Mouse (Mus musculus) liver, postnatal 0 days (tissue): ENCODE measurements around the gene Idua. TPM values are rescaled to one million over a fixed set of nuclear protein-coding genes. Genes with fewer than 3 reads are reported as not detected.

Experiments used
- ATAC-seq: fragments of 200-750 bp; cut with Nextera tagmentation; 2 replicates; pipeline ENCODE4 v1.8.0; 2017; ENCODE audit warnings: mild to moderate bottlenecking, moderate library complexity
- DNase-seq: peaks from one replicate; pipeline ENCODE4 v3.0.0-alpha.2; 2016
- H3K27ac ChIP-seq: fragments of 300-500 bp; sonication (generic); 2 replicates; pipeline ENCODE4 v1.5.1; 2014; ENCODE audit warnings: antibody characterized with exemption, moderate library complexity, mild to moderate bottlenecking, low read depth
- H3K27me3 ChIP-seq: fragments of 300-500 bp; sonication (generic); 2 replicates; pipeline ENCODE4 v1.6.1; 2014; ENCODE audit warnings: low read length, control low read depth, mixed read lengths; ENCODE audit not compliant: insufficient read depth
- H3K36me3 ChIP-seq: fragments of 300-500 bp; sonication (generic); replicated peaks from 2 replicates; pipeline ENCODE4 v1.6.1; 2014; ENCODE audit warnings: mild to moderate bottlenecking, control low read depth, low read length, moderate library complexity, mixed read lengths; ENCODE audit not compliant: insufficient read depth
- H3K4me1 ChIP-seq: fragments of 300-500 bp; sonication (generic); 2 replicates; pipeline ENCODE4 v1.6.1; 2014; ENCODE audit warnings: antibody characterized with exemption, mild to moderate bottlenecking, control low read depth; ENCODE audit not compliant: insufficient read depth
- H3K4me2 ChIP-seq: fragments of 300-500 bp; sonication (generic); 2 replicates; pipeline ENCODE4 v1.6.1; 2014; ENCODE audit warnings: low read depth, mild to moderate bottlenecking, low read length, moderate library complexity, mixed read lengths
- H3K4me3 ChIP-seq: fragments of 300-500 bp; sonication (generic); 2 replicates; pipeline ENCODE4 v1.5.1; 2014; ENCODE audit warnings: low read depth, low read length
- H3K9ac ChIP-seq: fragments of 300-500 bp; sonication (generic); replicated peaks from 2 replicates; pipeline ENCODE4 v1.6.1; 2014; ENCODE audit warnings: mild to moderate bottlenecking, moderate library complexity
- H3K9me3 ChIP-seq: fragments of 300-500 bp; sonication (generic); 2 replicates; pipeline ENCODE4 v1.6.1; 2016; ENCODE audit warnings: mild to moderate bottlenecking, control low read depth, low read length, mixed read lengths
- CTCF ChIP-seq: sonication (generic); IDR thresholded peaks from 2 replicates; pipeline ENCODE4 v1.5.1; 2016; ENCODE audit warnings: antibody characterized with exemption, low read depth
- EP300 ChIP-seq: IDR thresholded peaks from 2 replicates; pipeline ENCODE4 v1.6.1; 2016; ENCODE audit warnings: antibody characterized with exemption, low read depth, mild to moderate bottlenecking
- WGBS: fragments of 180-500 bp; shearing (Covaris S2); extraction: QIAGEN DNeasy Blood & Tissue Kit; methylation state at CpG from one replicate; pipeline ENCODE4 v1.1.7; 2014; ENCODE audit not compliant: insufficient replicate concordance; 5-methylcytosine and 5-hydroxymethylcytosine counted together
- polyA plus RNA-seq: library from polyadenylated mRNA; unstranded; fragments of >200 nt; fragmentation: Nextera tagmentation; extraction: Ambion mirVana; gene quantifications from 2 replicates; pipeline ENCODE4 v1.2.1, GENCODE M21; 2015

The Idua gene
- 3.9 and 4.2 TPM in 2 replicates for polyA plus RNA-seq

GRCm38 (mm10) chr5:108659698-108660631, at the start of gene Idua:
Idua (plus strand) TSS chr5:108660331.
- TF ChIP-seq CTCF (no peak), EP300 (no peak)

GRCm38 (mm10) chr5:108610426-108610825, 49.7 kb upstream of the Idua start:
- Histone ChIP-seq H3K4me3 (no peak overlapping the region), H3K4me2 (no peak overlapping the region), H3K27me3 (no peaks in the 10 kb centered on the region), H3K9ac (no peak overlapping the region), H3K4me1 (no peaks in the 10 kb centered on the region), H3K9me3 (no peaks in the 10 kb centered on the region), H3K27ac (no peak overlapping the region), H3K36me3 (peaks cover 93% of the 10 kb centered on the region)
- ATAC-seq (no peak), DNase-seq (no peak)
- TF ChIP-seq EP300 (no peak), CTCF (no peak)
- 84% methylated on average over 1 of the region's 1 CpGs for WGBS

More at GRCm38 (mm10) chr5:108659698-108660631, at the start of gene Idua:
- peak within 1 kb of the TSS; percentile 92 for H3K9ac ChIP-seq
- peaks cover 18% of the 10 kb centered on the region for H3K4me1 ChIP-seq
- ATAC-seq (peak; percentile 80), DNase-seq (no peak)
- no peaks in the 10 kb centered on the region for H3K9me3 ChIP-seq
- peak within 1 kb of the TSS; percentile 91 for H3K4me3 ChIP-seq
- H3K27ac ChIP-seq = peak within 1 kb of the TSS; percentile 83
- H3K27me3 ChIP-seq = no peaks in the 10 kb centered on the region
- H3K4me2 ChIP-seq = peak within 1 kb of the TSS; percentile 98
- 11% methylated on average over 24 of the region's 24 CpGs for WGBS
- peaks cover 22% of the 10 kb centered on the region for H3K36me3 ChIP-seq

GRCm38 (mm10) chr5:108621870-108622269, 38.3 kb upstream of the Idua start:
- H3K27me3 ChIP-seq = no peaks in the 10 kb centered on the region
- H3K9ac ChIP-seq = no peak overlapping the region
- ATAC-seq (no peak), DNase-seq (no peak)
- no peaks in the 10 kb centered on the region for H3K9me3 ChIP-seq
- H3K4me1 ChIP-seq = no peaks in the 10 kb centered on the region
- no peak overlapping the region for H3K27ac ChIP-seq
- H3K4me3 ChIP-seq = no peak overlapping the region
- WGBS = 66% methylated on average over 2 of the region's 2 CpGs
- TF ChIP-seq EP300 (no peak), CTCF (no peak)
- peaks cover 52% of the 10 kb centered on the region for H3K36me3 ChIP-seq
- no peak overlapping the region for H3K4me2 ChIP-seq

- Histone ChIP-seq H3K36me3 (peaks cover 30% of the 10 kb centered on the region), H3K4me3 (no peak overlapping the region), H3K4me2 (no peak overlapping the region), H3K9ac (no peak overlapping the region), H3K4me1 (peaks cover 22% of the 10 kb centered on the region), H3K9me3 (no peaks in the 10 kb centered on the region), H3K27me3 (no peaks in the 10 kb centered on the region), H3K27ac (no peak overlapping the region)
- DNase-seq = no peak
- 60% methylated on average over 4 of the region's 4 CpGs for WGBS
- TF ChIP-seq EP300 = peak; percentile 9; the same call in 1 of the 2 replicates
- no peak for TF ChIP-seq CTCF
- ATAC-seq = no peak
Observed at GRCm38 (mm10) chr5:108626050-108626660, 34.0 kb upstream of the Idua start.

- Histone ChIP-seq H3K36me3 (peaks cover 7% of the 10 kb centered on the region), H3K27me3 (no peaks in the 10 kb centered on the region), H3K4me3 (peak overlapping the region; percentile 98), H3K27ac (peak overlapping the region; percentile 96), H3K9ac (peak overlapping the region; percentile 98), H3K4me1 (peaks cover 22% of the 10 kb centered on the region), H3K4me2 (peak overlapping the region; percentile 98), H3K9me3 (no peaks in the 10 kb centered on the region)
- ATAC-seq = peak; percentile 74
- under 1% methylated on average over 32 of the region's 32 CpGs for WGBS
- TF ChIP-seq CTCF = no peak
- no peak for TF ChIP-seq EP300
- DNase-seq = no peak
Observed at GRCm38 (mm10) chr5:108628891-108629633, 31.1 kb upstream of the Idua start.
